Mouse (Mus musculus) brain, adult 10 weeks (tissue): ENCODE data around the gene Gm20683. TPM values are rescaled to one million over a fixed set of nuclear protein-coding genes. Genes with fewer than 3 reads are reported as not detected.

Source experiments
- polyA plus RNA-seq: library from polyadenylated mRNA; stranded (reverse); fragments of 350-450 nt; fragmentation: Illumina TruSeq; extraction: RNeasy Lipid Tissue Mini Kit (QIAGEN cat#74804); gene quantifications from one replicate; pipeline ENCODE4 v1.2.3, GENCODE M21; 2015; ENCODE audit warnings: low read depth, low replicate concordance

Gene Gm20683
- polyA plus RNA-seq, 1 experiment from 2014 or later, result 23.4 TPM

Other genes starting within 250 kb of the Gm20683 start
- gene Gng13, start 124.6 kb downstream of the Gm20683 start, polyA plus RNA-seq, result 297 TPM
- gene Chtf18, start 114.3 kb downstream of the Gm20683 start, polyA plus RNA-seq, result 1.5 TPM
- 78.9 TPM for gene Rpusd1, start 114.1 kb downstream of the Gm20683 start, polyA plus RNA-seq
- gene Mslnl, start 105.7 kb downstream of the Gm20683 start, polyA plus RNA-seq, result 0.33 TPM
- 2.9 TPM for gene Msln, start 87.4 kb downstream of the Gm20683 start, polyA plus RNA-seq
- gene Narfl, start 68.0 kb downstream of the Gm20683 start, polyA plus RNA-seq, result 32.3 TPM
- gene Haghl, start 56.1 kb downstream of the Gm20683 start, polyA plus RNA-seq, result 139 TPM
- gene Ccdc78, start 55.2 kb downstream of the Gm20683 start, polyA plus RNA-seq, result 0.62 TPM
- gene Fam173a, start 48.9 kb downstream of the Gm20683 start, polyA plus RNA-seq, result 88.4 TPM
- gene AC134908.4, start 46.1 kb downstream of the Gm20683 start, polyA plus RNA-seq, result 1.7 TPM
- 128 TPM for gene Metrn, start 44.6 kb downstream of the Gm20683 start, polyA plus RNA-seq
- gene Fbxl16, start 32.7 kb downstream of the Gm20683 start, polyA plus RNA-seq, result 572 TPM
- 22.9 TPM for gene Wdr24, start 18.1 kb downstream of the Gm20683 start, polyA plus RNA-seq
- gene Jmjd8, start 12.9 kb downstream of the Gm20683 start, polyA plus RNA-seq, result 42.7 TPM
- gene Stub1, start 8.4 kb downstream of the Gm20683 start, polyA plus RNA-seq, result 169 TPM
- gene Rhbdl1, start 4.5 kb downstream of the Gm20683 start, polyA plus RNA-seq, result 44.6 TPM
- 84.4 TPM for gene Rhot2, start 3.1 kb upstream of the Gm20683 start, polyA plus RNA-seq
- gene Wdr90, start 19.7 kb upstream of the Gm20683 start, polyA plus RNA-seq, result 21.2 TPM
- gene Mcrip2, start 27.0 kb upstream of the Gm20683 start, polyA plus RNA-seq, result 19.9 TPM
- 49.7 TPM for gene Mettl26, start 33.3 kb upstream of the Gm20683 start, polyA plus RNA-seq
- 0.33 TPM for gene Wfikkn1, start 39.1 kb upstream of the Gm20683 start, polyA plus RNA-seq
- gene Rab40c, start 78.0 kb upstream of the Gm20683 start, polyA plus RNA-seq, result 40.3 TPM
- gene Pigq, start 103.2 kb upstream of the Gm20683 start, polyA plus RNA-seq, result 95.8 TPM
- 0.42 TPM for gene Nhlrc4, start 103.2 kb upstream of the Gm20683 start, polyA plus RNA-seq
- 0.97 TPM for gene A930017K11Rik, start 110.8 kb upstream of the Gm20683 start, polyA plus RNA-seq
- gene Capn15, start 144.0 kb upstream of the Gm20683 start, polyA plus RNA-seq, result 23.5 TPM
- gene Rab11fip3, start 227.8 kb upstream of the Gm20683 start, polyA plus RNA-seq, result 54.5 TPM
- gene Decr2, start 248.6 kb upstream of the Gm20683 start, polyA plus RNA-seq, result 35.9 TPM